Mouse (Mus musculus) embryonic fibroblast, embryonic 13.5 days (primary cell): Measurements from ENCODE around the gene Pik3r4. TPM values are rescaled to one million over a fixed set of nuclear protein-coding genes. Genes with fewer than 3 reads are reported as not detected.
"Not testable (repeated sequence)": the region's sequence is repeated elsewhere in the genome, so short reads cannot be mapped to it uniquely, and the experiment has no call there.

Experiments used
- H3K27ac ChIP-seq: 2 replicates; pipeline ENCODE4 v1.5.1; 2012; ENCODE audit warnings: low read length, control low read depth, inconsistent platforms; ENCODE audit not compliant: insufficient read depth
- H3K4me1 ChIP-seq: 2 replicates; pipeline ENCODE4 v1.6.1; 2011; ENCODE audit warnings: low read length; ENCODE audit not compliant: control insufficient read depth, insufficient read depth
- H3K4me3 ChIP-seq: 2 replicates; pipeline ENCODE4 v1.5.1; 2011; ENCODE audit warnings: mild to moderate bottlenecking, control low read depth, low read length; ENCODE audit not compliant: insufficient read depth
- CTCF ChIP-seq: IDR thresholded peaks from 2 replicates; pipeline ENCODE4 v1.5.1; 2011; ENCODE audit warnings: mild to moderate bottlenecking, control low read depth, low read length, moderate library complexity, borderline replicate concordance; ENCODE audit not compliant: insufficient read depth
- POLR2A ChIP-seq: IDR thresholded peaks from 2 replicates; pipeline ENCODE4 v1.6.1; 2011; ENCODE audit warnings: low read depth, mild to moderate bottlenecking, control low read depth, low read length, moderate library complexity
- polyA plus RNA-seq: library from polyadenylated mRNA; stranded (reverse); fragments of >200 nt; gene quantifications from 2 replicates; pipeline ENCODE4 v1.2.4, GENCODE M21; 2011; ENCODE audit warnings: low read depth; ENCODE audit not compliant: missing spikeins, insufficient read length

Pik3r4 gene
- polyA plus RNA-seq = 22.7 and 23.8 TPM in 2 replicates

DNA sequence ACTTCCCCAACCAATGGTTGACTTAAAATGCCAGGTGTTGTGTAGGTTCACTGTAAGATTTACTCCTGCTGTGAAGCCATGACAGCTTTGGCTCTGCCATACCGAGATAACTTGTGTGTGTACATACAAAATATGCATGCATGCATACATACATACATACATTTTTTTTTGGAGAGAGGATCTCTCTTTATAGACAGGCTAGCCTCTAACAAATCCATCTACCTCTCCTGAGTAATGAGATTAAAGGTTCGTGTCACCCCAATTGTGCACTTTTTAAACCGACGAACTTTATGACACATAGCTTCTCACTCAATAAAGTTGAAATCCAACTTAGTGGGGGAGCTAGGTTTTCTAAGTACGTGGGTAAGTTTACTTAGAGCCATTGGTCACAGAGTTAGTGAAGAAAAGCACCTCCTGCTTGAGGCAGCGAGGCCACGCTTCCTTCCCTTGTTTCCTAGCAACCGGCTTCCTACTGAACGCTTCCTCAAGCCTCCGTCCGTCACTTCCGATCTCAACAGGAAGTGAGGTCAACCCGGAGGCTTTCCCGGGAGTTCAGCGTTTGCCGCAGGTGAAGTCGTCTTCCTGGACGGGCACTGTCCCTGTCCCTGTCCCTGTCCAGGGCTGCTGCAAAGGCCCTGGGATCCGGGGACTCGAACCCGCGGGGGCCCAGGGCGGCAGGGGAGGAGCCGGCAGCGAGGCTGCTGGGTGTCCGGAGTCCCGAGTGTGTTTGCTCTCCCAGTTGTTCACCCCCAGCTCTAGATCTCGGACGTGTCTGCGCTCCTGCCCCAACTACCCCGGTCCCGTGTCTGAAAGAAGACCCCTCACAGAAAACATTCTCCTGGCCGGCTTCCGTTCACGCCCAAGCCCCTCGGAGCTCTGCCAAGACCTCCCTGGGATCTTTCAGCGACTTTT lies at the start of gene Pik3r4:
TSS of gene Pik3r4 (plus strand) at position 519 of the 912 bp plus-strand sequence.
- Histone ChIP-seq H3K4me3 (peak within 1 kb of the TSS; percentile 86), H3K27ac (no peak within 1 kb of the TSS), H3K4me1 (no peaks in the 10 kb centered on the region)
- TF ChIP-seq POLR2A = peak; percentile 85
- TF ChIP-seq CTCF = no peak

DNA sequence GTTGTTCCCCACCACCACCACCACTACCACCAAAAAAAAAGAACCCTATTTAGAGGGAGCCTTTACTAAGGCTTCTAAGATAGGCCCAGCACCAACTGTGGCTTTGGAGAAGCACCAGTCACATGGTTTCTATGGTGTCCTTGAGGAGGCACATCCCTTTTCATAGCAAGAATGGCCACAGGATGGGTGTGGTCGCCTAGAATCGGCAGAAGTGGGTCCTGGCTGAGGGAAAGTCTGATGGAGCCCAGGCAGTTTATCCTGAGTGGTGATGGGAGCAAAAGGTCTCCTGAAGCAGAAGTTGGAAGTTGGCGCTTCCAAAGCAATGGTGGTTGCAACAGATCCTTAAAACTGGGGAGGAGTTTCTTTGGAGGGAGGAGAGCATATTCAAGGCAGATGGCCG lies 43.9 kb upstream of the Pik3r4 start:
- TF ChIP-seq POLR2A = no peak
- no peak for TF ChIP-seq CTCF
- Histone ChIP-seq H3K27ac (no peak overlapping the region), H3K4me1 (no peaks in the 10 kb centered on the region), H3K4me3 (no peak overlapping the region)

DNA sequence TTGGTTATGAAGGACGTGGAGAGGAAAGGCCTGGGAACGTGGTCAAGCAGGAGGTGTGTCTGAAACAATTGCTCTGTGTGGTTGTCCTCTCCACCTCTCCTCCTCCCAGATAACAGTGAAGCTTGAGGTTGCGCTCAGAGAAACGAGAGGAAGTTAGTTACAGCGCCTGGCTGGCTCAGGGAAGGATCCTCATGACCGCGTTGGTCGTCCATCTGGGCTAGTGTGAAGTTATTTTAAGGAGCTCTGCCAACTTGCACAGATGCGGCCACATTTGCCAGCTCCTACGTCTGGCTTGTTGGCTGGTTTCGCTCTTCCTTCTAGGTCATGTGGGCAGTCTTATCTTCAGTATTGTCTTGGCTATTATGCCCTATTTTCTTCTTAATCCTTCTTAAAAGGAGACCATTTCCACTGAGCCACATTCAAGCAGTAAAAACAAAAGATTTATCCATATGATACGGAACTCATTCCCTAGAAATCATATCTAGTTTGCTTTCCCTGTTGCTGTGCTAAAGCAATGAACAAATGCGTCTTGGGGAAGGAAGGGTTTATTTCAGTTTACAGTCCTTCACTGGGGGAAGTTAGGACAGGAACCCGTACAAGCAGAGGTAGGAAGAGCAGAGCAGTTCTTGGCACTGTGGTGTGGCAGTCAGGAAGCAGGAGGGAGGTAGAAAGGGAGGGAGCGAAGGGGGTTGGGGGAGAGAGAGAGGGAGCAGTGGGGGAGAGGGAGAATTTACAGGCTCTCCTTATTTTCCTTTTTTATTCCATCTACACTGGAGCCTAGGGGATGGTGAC lies 30.6 kb upstream of the Pik3r4 start:
- TF ChIP-seq CTCF (no peak), POLR2A (no peak)
- Histone ChIP-seq H3K4me1 (no peaks in the 10 kb centered on the region), H3K4me3 (no peak overlapping the region), H3K27ac (no peak overlapping the region)

DNA sequence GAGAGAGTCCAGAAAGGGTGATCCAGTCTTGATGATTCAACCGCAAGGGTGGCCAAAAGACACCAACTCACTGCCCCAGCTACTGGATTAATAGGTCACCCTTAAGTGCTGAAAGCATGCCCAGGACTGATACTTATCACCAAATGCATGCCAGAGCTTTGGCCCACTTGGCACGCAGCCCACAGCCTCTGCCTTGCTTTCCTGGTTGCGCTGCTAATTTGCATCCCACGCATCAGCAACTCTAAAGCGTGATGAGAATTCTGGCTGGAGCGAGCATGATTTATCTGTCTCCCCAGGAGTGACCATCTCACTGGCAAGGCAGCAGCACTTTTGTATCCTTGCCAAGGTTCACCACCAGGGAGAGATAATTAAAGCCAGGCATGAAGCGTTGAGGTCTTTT lies 29.9 kb upstream of the Pik3r4 start:
- TF ChIP-seq CTCF (no peak), POLR2A (no peak)
- Histone ChIP-seq H3K27ac (no peak overlapping the region), H3K4me3 (no peak overlapping the region), H3K4me1 (no peaks in the 10 kb centered on the region)

- H3K4me3 ChIP-seq = no peak overlapping the region
- H3K27ac ChIP-seq = no peak overlapping the region
- TF ChIP-seq POLR2A (no peak), CTCF (no peak)
- H3K4me1 ChIP-seq = no peaks in the 10 kb centered on the region
Observed at GRCm38 (mm10) chr9:105615952-105616351, 26.8 kb upstream of the Pik3r4 start.

GRCm38 (mm10) chr9:105617274-105617673 lies 25.5 kb upstream of the Pik3r4 start:
- not testable (repeated sequence) for H3K4me3 ChIP-seq, H3K4me1 ChIP-seq, H3K27ac ChIP-seq
- peak; percentile 61; the same call in 1 of the 2 replicates for TF ChIP-seq CTCF

- H3K27ac ChIP-seq = no peak overlapping the region
- no peaks in the 10 kb centered on the region for H3K4me1 ChIP-seq
- TF ChIP-seq POLR2A = no peak
- no peak overlapping the region for H3K4me3 ChIP-seq
Observed at GRCm38 (mm10) chr9:105633961-105634360, 8.8 kb upstream of the Pik3r4 start.

GRCm38 (mm10) chr9:105641377-105641776 lies 1.4 kb upstream of the Pik3r4 start:
- H3K4me1 ChIP-seq, H3K27ac ChIP-seq, H3K4me3 ChIP-seq: not testable (repeated sequence)

DNA sequence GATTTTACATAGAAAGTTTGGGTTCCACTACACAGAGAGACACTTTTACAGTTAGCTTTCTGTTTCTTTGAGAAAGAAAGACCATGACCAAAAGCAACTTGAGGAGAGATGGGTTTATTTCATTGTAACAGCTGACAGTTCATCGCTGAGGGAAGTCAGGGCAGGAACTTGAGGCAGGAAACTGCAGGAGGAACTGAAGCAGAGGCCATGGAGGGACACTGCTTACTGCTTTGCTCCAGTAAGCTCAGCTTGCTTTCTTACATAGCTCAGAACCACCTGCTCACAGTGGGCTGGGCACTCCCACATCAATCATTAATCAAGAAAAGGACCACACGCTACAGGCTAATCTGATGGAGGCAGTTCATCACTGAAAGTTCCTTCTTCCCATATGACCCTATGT lies 13.4 kb downstream of the Pik3r4 start:
- TF ChIP-seq POLR2A (no peak), CTCF (no peak)
- H3K4me3 ChIP-seq = no peak overlapping the region
- H3K4me1 ChIP-seq = no peaks in the 10 kb centered on the region
- no peak overlapping the region for H3K27ac ChIP-seq

GRCm38 (mm10) chr9:105658216-105658615 lies 15.4 kb downstream of the Pik3r4 start:
- no peak overlapping the region for H3K4me3 ChIP-seq
- TF ChIP-seq CTCF (no peak), POLR2A (no peak)
- H3K27ac ChIP-seq = no peak overlapping the region
- no peaks in the 10 kb centered on the region for H3K4me1 ChIP-seq
